Mouse (Mus musculus): ENCODE measurements around the gene Esrrg. TPM values are rescaled to one million over a fixed set of nuclear protein-coding genes. Genes with fewer than 3 reads are reported as not detected.

Gene Esrrg
- total RNA-seq (2021) (10 to 100 TPM; 45.2 to 48.5 TPM), polyA plus RNA-seq (2012; rRNA removed) (14.0 and 26.0 TPM in 2 replicates)
- long read RNA-seq, full-length matches to known transcripts: 1 of 26 reads
- long read RNA-seq, partial matches to known transcripts: 18 of 26 reads
- long read RNA-seq, other reads (novel, unspliced or antisense): 7 of 26 reads

DNA sequence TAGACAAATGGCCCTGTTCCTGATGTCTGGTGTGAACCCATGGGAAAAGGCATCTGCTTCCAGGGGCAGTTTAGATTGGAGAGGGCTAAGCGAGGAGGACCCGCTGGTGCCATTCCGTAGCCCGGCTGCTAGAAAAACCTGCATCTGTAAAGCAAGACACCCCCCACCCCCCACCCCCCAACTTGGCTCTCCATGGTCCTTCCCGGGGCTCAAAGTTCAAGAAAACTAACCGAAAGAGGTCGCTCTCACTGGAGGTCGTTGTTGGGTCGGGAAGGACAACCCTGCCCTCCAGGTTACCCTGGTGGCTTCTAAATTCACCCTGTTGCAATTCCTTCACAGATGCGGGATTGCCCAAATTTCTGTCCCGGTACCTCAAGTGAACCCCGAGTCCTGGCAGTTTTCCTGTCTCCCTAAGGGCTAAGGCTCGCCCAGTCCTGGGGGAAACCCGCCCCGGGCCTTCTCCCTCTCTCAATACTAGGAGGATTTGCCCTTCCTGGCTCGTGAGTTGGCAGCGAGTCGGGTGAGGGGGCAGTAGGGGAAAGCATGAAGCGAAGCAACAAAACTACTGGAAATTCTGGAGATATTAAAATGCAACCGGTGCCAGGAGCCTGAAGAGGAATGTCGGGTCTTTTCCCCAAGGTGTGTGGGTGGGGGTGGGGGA lies at the start of gene Esrrg:
Gene Esrrg, plus strand, starts transcription at position 531 of the 661 bp plus-strand sequence.
- H3K27me3 ChIP-seq (ENCODE audit: control insufficient read depth, insufficient read depth, low read length): peaks cover 7% of the 10 kb centered on the region
- peak within 1 kb of the TSS; percentile 79 for H3K27ac ChIP-seq
- peak within 1 kb of the TSS; percentile 53 for H3K4me3 ChIP-seq
- intact Hi-C loops (cut with DNase I): loop anchor here (10.0 kb wide), 1 partner anchor 156 kb away; no protein-coding TSS in a partner anchor
- no peaks in the 10 kb centered on the region for H3K4me1 ChIP-seq (ENCODE audit: control insufficient read depth, insufficient read depth, low read length)
- peak within 1 kb of the TSS; percentile 82 for H3K9ac ChIP-seq (ENCODE audit: low read depth, low read length)
- 10% methylated on average over 21 of the region's 21 CpGs for WGBS
- no peaks in the 10 kb centered on the region for H3K79me2 ChIP-seq (replicated peaks; ENCODE audit: control insufficient read depth, insufficient read depth, low read length)
- TF ChIP-seq POLR2A (IDR thresholded peaks at IDR 0.05; ENCODE audit: insufficient read depth, low read depth, low read length) (no peak), EP300 (IDR thresholded peaks at IDR 0.05; ENCODE audit: insufficient read depth, low read depth, low read length) (no peak), CTCF (IDR thresholded peaks at IDR 0.05) (no peak)
- peak; percentile 18 to 35 for DNase-seq
- H3K36me3 ChIP-seq (ENCODE audit: control insufficient read depth, insufficient read depth, low read length): no peaks in the 10 kb centered on the region

DNA sequence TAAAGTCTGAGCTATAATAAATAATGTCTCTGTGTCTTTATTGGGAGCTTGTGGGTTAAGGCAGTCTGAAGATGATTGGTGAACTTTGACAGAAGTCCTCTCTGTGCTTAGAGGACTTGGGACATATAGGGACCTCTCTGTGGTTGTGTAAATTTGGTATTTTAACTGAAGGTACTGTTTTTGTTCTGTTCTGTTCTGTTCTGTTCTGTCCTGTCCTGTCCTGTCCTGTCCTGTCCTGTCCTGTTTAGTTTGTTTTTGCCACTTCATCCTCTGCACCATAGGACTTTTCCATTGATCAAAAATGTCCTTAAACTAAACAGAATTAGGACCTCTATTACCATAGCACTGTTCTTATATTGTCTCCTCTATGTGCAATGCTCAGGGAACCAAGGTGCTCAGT lies 24.6 kb upstream of the Esrrg start:
- DNase-seq: no peak
- H3K9ac ChIP-seq (ENCODE audit: low read depth, low read length): no peak overlapping the region
- H3K4me3 ChIP-seq: no peak overlapping the region
- no peaks in the 10 kb centered on the region for H3K36me3 ChIP-seq (ENCODE audit: control insufficient read depth, insufficient read depth, low read length)
- intact Hi-C loops (cut with DNase I): no loop called here
- no peaks in the 10 kb centered on the region for H3K27me3 ChIP-seq (ENCODE audit: control insufficient read depth, insufficient read depth, low read length)
- TF ChIP-seq EP300 (IDR thresholded peaks at IDR 0.05; ENCODE audit: insufficient read depth, low read depth, low read length): no peak
- TF ChIP-seq CTCF (IDR thresholded peaks at IDR 0.05): no peak
- no peak for TF ChIP-seq POLR2A (IDR thresholded peaks at IDR 0.05; ENCODE audit: insufficient read depth, low read depth, low read length)
- no peaks in the 10 kb centered on the region for H3K79me2 ChIP-seq (replicated peaks; ENCODE audit: control insufficient read depth, insufficient read depth, low read length)
- no peak overlapping the region for H3K27ac ChIP-seq
- peaks cover 1% of the 10 kb centered on the region; the same call in 1 of the 2 replicates for H3K4me1 ChIP-seq (ENCODE audit: control insufficient read depth, insufficient read depth, low read length)

DNA sequence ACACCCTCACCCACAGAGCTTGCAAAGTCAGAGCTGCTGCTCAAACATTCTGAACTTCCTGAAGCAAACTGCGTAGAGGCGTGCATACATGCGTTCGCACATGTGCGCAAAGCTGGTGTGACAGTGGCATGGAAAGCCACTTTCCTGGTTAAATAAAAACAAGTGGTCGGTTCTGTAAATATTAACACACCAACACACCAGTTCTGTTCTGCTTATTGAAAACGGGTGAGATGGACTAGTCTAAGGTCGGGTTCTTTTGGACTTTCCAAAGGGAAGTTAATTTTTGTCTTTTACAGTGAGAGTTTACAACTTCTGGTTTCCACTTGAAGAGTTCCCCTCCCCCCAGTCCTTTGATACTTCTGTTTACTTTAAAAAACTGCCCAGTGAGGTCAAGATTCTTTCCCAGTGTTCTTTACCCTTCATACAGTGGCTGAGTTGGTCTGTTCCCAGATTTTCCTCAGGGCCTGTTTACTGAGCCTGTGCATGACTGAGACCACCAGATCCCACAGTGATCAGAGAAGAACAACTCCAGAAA lies 22.0 kb upstream of the Esrrg start:
- no peaks in the 10 kb centered on the region for H3K27me3 ChIP-seq (ENCODE audit: control insufficient read depth, insufficient read depth, low read length)
- TF ChIP-seq EP300 (IDR thresholded peaks at IDR 0.05; ENCODE audit: insufficient read depth, low read depth, low read length): no peak
- TF ChIP-seq CTCF (IDR thresholded peaks at IDR 0.05): no peak
- TF ChIP-seq POLR2A (IDR thresholded peaks at IDR 0.05; ENCODE audit: insufficient read depth, low read depth, low read length): no peak
- no peaks in the 10 kb centered on the region for H3K79me2 ChIP-seq (replicated peaks; ENCODE audit: control insufficient read depth, insufficient read depth, low read length)
- no peak overlapping the region for H3K4me3 ChIP-seq
- H3K4me1 ChIP-seq (ENCODE audit: control insufficient read depth, insufficient read depth, low read length): no peaks in the 10 kb centered on the region
- no peak overlapping the region for H3K27ac ChIP-seq
- WGBS: 86% methylated on average over 8 of the region's 8 CpGs
- H3K9ac ChIP-seq (ENCODE audit: low read depth, low read length): no peak overlapping the region
- no peaks in the 10 kb centered on the region for H3K36me3 ChIP-seq (ENCODE audit: control insufficient read depth, insufficient read depth, low read length)
- intact Hi-C loops (cut with DNase I): no loop called here
- no peak for DNase-seq

- Histone ChIP-seq H3K9ac (ENCODE audit: low read depth, low read length) (no peak overlapping the region), H3K27me3 (ENCODE audit: control insufficient read depth, insufficient read depth, low read length) (peaks cover 4% of the 10 kb centered on the region; the same call in 1 of the 2 replicates), H3K27ac (no peak overlapping the region), H3K4me3 (no peak overlapping the region), H3K79me2 (replicated peaks; ENCODE audit: control insufficient read depth, insufficient read depth, low read length) (no peaks in the 10 kb centered on the region), H3K36me3 (ENCODE audit: control insufficient read depth, insufficient read depth, low read length) (no peaks in the 10 kb centered on the region), H3K4me1 (ENCODE audit: control insufficient read depth, insufficient read depth, low read length) (no peaks in the 10 kb centered on the region)
- intact Hi-C loops (cut with DNase I): loop anchor here (10.0 kb wide), 1 partner anchor 162 kb away; no protein-coding TSS in a partner anchor
- TF ChIP-seq EP300 (IDR thresholded peaks at IDR 0.05; ENCODE audit: insufficient read depth, low read depth, low read length) (no peak), CTCF (IDR thresholded peaks at IDR 0.05) (no peak), POLR2A (IDR thresholded peaks at IDR 0.05; ENCODE audit: insufficient read depth, low read depth, low read length) (no peak)
- 74% methylated on average over 2 of the region's 2 CpGs for WGBS
- DNase-seq: no peak
These were observed 5.6 kb upstream of the Esrrg start for GRCm38 (mm10) chr1:187602942-187603341.

GRCm38 (mm10) chr1:187604063-187604484 lies 4.5 kb upstream of the Esrrg start:
- TF ChIP-seq CTCF (IDR thresholded peaks at IDR 0.05) (no peak), POLR2A (IDR thresholded peaks at IDR 0.05; ENCODE audit: insufficient read depth, low read depth, low read length) (no peak), EP300 (IDR thresholded peaks at IDR 0.05; ENCODE audit: insufficient read depth, low read depth, low read length) (no peak)
- 48% methylated on average over 11 of the region's 11 CpGs for WGBS
- intact Hi-C loops (cut with DNase I): loop anchor here (10.0 kb wide), 1 partner anchor 161 kb away; no protein-coding TSS in a partner anchor

More at GRCm38 (mm10) chr1:187604063-187604484, 4.5 kb upstream of the Esrrg start:
- Histone ChIP-seq H3K27ac (no peak overlapping the region), H3K79me2 (replicated peaks; ENCODE audit: control insufficient read depth, insufficient read depth, low read length) (no peaks in the 10 kb centered on the region), H3K4me1 (ENCODE audit: control insufficient read depth, insufficient read depth, low read length) (no peaks in the 10 kb centered on the region), H3K9ac (ENCODE audit: low read depth, low read length) (no peak overlapping the region), H3K27me3 (ENCODE audit: control insufficient read depth, insufficient read depth, low read length) (peaks cover 7% of the 10 kb centered on the region), H3K4me3 (no peak overlapping the region), H3K36me3 (ENCODE audit: control insufficient read depth, insufficient read depth, low read length) (no peaks in the 10 kb centered on the region)
- no peak for DNase-seq
